Mouse (Mus musculus): ENCODE data around the gene Xpc. TPM values are rescaled to one million over a fixed set of nuclear protein-coding genes. Genes with fewer than 3 reads are reported as not detected.
A peak's percentile ranks its signal among the peaks of the same experiment; 100 is the strongest.

Xpc gene
- total RNA-seq (2015; ENCODE audit: low replicate concordance) = 5.2 and 6.7 TPM in 2 replicates
- 9.1 and 14.7 TPM in 2 replicates for total RNA-seq (2017; ENCODE audit: low replicate concordance)

DNA sequence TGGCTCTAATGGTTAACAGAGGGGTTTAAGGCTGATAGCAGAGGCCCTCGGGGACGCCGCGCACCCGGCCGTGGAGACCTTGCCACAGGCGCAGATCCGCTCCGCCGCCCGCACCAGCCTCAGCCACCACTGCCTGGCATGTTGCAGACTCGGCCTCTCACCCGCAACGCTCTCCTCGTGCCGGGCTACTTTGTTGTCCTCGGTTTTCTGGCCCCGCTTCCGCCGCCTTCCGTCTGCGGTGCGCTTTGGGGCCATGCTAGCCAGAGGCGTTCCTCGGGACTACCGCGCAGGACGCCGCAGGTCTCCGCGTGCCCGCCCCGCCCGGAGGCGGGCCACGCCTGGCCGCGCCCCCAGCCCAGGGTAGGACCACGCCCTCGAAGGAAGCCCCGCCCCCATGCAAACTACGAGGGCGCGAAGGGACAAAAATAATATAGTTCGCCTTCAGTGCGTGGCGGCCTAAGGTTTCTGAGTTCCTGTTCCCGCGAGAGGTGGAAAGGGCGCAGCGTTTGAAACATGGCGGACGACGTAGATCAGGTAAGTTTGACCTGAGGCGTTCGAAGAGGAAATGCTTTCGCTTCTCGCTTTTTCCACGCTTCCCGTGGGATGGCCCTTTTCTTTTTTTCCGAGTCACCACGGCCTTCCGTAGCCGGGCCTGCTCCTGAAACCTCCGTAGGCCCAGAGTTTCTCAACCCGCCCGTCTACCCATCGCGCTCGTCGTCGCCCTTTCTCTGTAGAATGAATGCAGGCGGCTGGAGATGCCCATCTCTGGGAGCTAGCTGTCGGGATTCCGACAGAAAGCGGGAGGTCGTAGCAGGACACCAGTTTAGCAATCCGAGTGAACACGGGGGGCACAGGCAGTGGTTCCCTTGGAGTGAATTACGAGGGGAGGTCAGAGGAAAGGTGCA, at the start of gene Xpc, which contains the start of gene Lsm3:
TSS of gene Xpc (minus strand) at position 344 of the 905 bp plus-strand sequence.
TSS of gene Lsm3 (plus strand) at position 384 of the 905 bp plus-strand sequence.
- ATAC-seq (replicated peaks; ENCODE audit: low FRiP score, poor library complexity, severe bottlenecking) = peak; percentile 93

DNA sequence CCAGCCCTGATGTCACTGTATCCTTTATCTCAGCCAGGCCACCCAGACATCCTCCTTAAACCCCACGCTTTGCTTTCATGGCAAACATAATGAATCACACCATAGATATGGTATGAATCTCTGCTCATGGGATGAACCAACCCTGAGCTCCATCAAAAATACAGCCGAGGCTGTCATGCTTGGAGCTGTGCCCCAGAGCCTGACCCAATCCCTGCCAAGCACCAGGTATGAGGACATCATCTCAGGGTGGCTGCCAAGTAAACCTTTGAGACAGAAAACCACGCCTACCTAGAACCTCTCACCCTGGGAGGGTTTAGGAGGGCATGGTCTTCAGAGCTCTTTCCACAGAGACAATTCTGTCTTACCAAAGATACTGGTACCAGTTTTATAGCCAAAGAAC, 47.3 kb upstream of the Xpc start:
- no peak for ATAC-seq (replicated peaks; ENCODE audit: low FRiP score, poor library complexity, severe bottlenecking)

DNA sequence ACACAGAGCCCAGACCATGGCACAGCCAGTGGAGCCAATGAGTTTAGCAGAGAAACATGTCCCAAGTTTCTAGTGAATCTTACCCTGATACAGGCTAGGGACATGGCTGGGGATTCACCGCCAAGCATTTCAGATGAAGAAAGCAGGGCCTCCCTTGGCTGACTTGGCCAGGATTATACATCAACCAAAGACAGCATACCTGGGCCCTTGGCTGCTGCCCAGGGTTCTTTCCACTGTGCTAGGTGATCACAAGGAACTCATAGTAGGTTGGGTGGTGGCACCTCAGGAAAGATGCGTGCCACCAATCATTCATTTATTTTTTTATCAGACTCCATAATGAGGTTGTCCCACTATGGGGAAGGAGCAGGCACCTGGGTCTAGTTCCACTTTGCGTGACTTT, 44.5 kb upstream of the Xpc start:
- no peak for ATAC-seq (replicated peaks; ENCODE audit: low FRiP score, poor library complexity, severe bottlenecking)

DNA sequence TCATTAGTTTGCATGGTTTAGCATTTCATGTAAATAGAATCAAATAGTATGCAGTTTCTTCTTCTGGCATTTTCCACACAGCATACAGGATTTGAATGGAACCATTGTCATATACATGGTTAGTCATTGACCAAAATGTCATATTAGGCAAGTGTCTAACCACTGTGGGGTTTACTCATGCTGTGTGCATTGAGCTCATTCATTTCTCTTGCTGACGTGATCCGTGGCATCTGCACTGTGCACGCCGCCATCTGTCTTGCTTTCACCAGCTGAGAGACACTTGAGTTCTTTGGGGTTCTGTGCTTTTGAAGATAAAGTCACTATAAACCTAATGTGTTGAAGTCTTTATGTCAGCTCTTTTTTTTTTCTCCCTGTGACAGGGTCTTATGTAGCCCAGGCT, 43.7 kb upstream of the Xpc start:
- no peak for ATAC-seq (replicated peaks; ENCODE audit: low FRiP score, poor library complexity, severe bottlenecking)

DNA sequence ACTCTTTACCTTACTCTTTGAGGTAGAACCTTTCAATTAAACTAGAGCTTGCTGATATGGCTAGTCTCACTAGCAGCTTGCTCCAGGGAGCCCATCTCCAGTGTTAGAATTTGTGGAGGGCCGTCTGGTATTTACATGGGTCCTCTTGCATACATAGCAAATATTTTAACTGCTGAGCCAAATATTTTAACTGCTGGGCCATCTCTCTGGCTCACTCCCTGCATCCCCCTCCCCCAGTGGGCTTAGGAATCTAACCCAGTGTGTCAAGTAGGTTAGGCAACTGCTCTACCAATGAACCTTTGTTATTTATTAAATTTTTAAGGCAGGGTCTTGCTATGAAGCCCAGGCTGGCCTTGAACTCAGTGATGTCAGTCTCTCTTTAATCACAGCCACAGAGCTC, 42.9 kb upstream of the Xpc start:
- no peak for ATAC-seq (replicated peaks; ENCODE audit: low FRiP score, poor library complexity, severe bottlenecking)

DNA sequence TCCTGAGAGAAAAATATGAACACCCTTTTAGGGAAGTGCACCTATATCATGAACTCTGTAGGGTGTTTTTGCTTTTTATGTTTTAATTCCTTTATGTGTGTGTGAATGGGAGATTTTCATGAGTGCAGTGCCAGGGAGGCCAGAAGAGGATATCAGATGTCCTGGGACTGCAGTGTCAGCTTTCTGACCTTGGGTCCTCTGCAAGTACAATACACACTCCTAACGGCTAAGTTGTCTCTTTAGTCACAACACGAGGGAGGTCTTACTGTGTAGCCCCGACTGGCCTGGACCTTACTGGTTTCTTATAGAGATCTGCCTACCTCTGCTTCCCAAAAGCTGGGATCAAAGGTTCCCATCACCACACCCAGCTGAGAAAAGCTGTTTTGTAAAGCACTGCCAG, 37.0 kb upstream of the Xpc start:
- ATAC-seq (replicated peaks; ENCODE audit: low FRiP score, poor library complexity, severe bottlenecking) = no peak

DNA sequence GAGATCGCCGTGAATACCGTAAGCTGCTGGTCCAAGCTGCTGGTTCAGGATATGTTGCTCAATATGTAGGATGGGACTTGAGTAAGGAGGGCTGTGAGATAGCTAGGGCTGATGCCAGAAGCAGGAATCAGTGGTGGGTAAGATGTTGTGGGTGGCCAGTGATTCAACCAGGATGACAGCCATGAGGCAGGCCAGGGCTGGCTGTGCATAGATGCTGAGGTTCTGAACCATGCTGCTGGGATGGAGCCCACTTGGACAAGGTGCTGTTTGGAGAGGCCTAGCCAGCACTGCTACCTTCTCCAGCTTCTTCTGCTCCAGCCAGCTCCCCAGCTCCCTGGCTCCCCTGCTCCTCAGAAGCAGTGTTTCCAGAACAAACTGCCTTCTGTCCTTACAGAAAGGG, 36.0 kb upstream of the Xpc start:
- ATAC-seq (replicated peaks; ENCODE audit: low FRiP score, poor library complexity, severe bottlenecking) = no peak

DNA sequence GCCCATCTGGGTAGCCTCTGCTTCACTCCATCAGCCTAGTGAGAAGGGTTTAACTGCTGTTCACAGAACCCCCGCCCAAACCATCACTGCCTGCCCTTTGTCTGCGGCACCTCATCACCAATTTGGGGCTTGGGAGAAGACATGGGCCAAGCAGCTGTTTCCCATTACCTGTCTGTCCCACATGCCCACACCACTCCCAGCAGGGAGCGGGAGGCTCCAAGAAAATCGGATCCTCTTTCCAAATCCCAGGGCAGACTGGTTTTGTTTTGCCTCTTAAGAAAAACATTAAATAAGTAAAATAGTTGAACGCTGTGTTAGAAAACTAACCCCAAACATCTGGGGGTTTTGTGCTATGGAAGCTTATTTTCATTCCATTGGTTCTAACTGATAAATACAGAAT, 33.9 kb upstream of the Xpc start:
- ATAC-seq (replicated peaks; ENCODE audit: low FRiP score, poor library complexity, severe bottlenecking) = no peak

DNA sequence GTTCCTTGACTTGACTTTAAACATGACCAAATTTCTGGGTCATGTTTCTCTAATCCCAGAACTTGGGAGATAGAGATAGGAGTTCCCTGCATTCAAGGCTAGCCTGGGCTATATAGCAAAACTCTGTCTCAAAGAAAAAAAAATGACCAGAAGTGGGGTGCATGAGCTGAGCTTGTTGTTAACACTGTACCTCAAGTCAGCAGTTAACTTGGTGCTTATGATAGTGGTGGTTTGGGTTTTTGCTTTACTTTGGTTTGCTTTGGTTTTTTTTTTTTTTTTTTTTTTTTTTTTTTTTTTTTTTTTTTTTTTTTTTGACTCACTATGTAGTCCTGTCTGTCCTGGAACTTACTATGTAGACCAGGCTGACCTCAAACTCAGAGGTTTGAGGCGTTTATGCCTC, 31.6 kb upstream of the Xpc start:
- no peak for ATAC-seq (replicated peaks; ENCODE audit: low FRiP score, poor library complexity, severe bottlenecking)

DNA sequence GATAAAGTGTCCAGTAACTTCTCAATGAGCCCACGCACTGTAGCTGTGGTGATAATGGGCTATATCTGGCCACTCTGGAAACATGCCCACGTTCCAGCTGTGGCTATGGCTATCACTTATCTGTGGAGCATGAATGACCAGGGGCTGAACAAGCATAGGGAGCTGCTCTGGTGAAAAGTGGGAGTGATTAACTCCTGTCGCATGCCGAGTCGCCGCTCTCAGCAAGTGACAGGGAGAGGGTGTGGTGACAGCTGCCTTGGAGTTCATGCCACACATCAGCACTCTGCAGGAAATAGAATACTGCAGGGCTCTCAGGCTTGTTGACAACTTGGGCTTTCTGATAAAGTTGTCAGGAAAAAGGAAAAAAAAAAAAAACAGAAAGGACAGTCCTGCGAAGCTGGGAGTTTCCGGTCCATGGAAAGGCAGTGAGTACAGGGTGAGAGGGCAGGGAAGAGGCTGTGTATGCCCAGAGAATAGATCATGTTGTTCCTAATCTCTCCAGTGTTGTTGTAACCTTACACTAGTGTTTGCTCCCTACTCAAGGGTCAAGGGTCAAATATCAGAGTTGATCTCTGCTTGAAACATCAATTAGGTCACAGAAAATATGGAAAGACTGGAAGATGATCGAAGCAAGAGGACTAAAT, 30.7 kb upstream of the Xpc start:
- no peak for ATAC-seq (replicated peaks; ENCODE audit: low FRiP score, poor library complexity, severe bottlenecking)

DNA sequence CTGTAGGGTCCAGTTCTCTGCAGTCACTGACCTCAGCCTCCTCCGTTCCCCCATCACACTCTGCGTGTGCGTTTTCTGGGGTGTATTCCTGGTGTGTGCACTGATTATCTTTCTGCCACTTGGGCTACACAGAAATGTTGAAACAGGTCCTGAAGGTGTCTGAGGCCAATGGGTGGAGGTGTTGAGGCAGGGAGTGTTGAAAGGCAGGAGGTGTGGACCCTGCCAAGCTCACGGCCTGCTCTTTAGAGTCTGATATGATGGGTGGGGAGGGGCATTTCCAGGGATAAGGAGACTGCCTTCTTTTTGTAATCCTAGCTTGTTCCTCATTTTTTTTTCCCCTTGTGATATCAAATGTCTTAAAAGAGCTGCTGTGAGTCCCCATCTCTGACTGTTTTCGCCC, 27.4 kb upstream of the Xpc start:
- ATAC-seq (replicated peaks; ENCODE audit: low FRiP score, poor library complexity, severe bottlenecking) = no peak

DNA sequence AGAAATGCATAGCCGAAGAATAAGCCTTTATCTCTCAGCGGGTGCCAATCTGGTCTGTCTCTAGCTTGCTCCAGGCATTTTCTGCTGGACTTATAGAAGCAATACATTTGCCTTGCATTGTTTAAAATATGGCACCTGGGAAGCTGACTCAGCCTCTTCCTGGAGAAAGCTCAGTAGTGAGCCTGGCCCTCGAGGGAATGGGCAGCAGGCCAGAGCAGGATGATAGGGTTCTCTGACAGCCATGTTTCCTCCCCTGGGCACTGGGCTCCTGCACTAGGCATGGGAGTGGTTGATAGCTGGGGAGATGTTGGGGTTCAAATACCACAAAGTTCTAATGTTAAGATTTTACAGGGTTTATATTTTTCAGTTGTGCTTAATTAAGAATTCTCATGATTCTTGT, 25.6 kb upstream of the Xpc start:
- ATAC-seq (replicated peaks; ENCODE audit: low FRiP score, poor library complexity, severe bottlenecking) = no peak

DNA sequence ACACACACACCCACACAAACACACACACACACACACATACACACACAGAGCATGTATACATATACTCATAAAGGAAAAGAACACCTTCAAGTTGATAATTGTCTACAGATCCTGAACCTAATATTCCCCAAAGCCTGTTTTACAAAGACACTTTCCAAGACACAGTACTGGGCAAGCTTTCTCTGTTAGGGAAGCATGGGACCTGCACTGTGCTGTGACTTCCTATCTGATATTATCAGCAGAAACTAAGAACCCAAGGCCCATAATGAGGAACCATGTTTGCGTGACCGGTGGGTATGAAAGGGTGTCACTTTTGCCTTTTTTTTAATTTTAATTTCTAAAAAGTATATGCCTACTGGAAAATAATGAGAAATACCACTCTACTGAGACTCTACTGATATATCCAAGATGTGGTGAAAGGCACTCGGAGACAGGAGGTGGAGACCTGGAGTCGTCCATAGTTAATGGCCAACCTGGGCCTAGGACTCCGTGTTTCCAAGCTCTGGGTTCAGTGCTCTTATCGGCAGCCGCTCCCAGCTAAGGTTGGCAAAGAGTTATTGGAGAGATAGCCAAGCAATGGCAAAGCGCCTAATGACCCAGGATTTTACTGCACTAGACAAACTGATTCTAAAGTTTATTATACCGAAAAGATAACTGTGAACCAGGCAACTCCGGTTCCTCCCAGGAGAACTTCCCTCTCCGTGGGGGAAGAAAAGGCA, 20.5 kb upstream of the Xpc start:
- no peak for ATAC-seq (replicated peaks; ENCODE audit: low FRiP score, poor library complexity, severe bottlenecking)

DNA sequence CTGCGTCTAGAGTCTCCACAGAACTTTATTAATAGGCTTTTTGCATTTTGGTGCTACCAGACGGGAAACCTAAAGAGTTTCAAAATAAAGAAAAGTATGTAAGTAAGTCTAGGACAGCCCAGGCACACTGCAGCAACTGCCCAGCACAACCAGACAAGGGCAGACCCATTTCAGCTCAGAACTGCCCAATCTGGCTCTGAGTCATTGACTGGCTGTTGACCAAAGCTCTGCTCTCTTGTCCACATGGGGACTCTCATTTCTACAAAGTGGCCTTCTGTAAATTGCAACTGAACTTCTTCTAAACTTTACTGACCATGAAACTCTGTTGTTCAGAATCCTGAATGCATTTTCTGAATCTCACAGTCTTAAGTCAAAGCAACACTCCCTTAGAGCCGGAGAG, 19.5 kb upstream of the Xpc start:
- ATAC-seq (replicated peaks; ENCODE audit: low FRiP score, poor library complexity, severe bottlenecking) = no peak

DNA sequence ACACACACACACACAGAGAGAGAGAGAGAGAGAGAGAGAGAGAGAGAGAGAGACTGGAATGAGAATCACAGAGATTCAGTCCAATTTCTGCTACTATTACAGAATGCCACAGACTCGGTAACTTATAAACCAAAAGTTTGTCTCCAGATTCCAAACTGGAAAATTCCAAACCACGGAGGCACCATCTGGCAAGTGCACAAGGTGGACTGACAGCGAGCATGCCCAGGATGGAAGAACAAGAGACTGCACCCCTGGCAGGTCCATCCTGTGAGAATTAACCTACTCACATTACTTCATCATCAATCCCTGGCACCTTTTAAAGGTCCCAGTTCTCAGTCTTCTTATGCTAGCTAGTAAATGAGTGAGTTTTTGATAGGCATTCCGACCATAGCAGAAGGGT, 18.6 kb upstream of the Xpc start:
- ATAC-seq (replicated peaks; ENCODE audit: low FRiP score, poor library complexity, severe bottlenecking) = no peak

DNA sequence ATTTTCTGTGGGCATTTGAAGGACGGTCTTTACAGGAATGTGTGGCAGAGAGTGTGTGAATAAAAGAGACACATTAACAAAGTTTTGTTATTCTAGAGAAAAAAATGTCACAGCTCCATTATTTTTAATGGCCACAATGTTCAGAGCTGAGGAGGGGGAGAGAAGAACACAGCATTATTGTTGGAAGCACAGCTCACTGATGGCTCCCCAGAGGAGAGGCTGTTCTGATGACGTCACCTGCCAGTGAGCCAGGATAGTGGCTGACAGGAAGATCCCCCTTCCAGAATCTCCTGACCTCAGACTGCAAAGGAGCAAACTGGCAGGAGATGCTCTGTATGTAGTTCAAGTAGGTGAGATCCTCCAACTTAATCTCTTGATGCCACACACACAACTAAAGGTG, 18.1 kb upstream of the Xpc start:
- ATAC-seq (replicated peaks; ENCODE audit: low FRiP score, poor library complexity, severe bottlenecking) = no peak

DNA sequence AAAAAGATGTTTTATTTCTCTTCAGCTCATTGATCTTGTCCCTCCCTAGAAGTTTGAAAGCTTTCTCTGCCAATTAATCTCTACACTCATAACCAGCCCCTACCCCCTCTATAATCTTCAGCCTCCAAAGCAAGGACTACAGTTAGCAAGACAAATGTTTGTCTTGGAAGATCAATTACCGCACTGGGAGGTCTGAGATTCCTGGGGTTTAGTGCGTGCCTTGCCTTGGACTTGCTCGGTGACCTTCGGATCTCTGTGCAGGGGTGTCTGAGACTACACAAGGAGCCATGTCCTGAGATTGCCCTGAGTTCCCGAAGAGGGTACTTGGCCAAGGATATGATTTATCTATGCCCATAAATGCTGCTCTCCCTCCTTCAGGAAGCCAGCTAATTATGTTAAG, 17.7 kb upstream of the Xpc start:
- no peak for ATAC-seq (replicated peaks; ENCODE audit: low FRiP score, poor library complexity, severe bottlenecking)

DNA sequence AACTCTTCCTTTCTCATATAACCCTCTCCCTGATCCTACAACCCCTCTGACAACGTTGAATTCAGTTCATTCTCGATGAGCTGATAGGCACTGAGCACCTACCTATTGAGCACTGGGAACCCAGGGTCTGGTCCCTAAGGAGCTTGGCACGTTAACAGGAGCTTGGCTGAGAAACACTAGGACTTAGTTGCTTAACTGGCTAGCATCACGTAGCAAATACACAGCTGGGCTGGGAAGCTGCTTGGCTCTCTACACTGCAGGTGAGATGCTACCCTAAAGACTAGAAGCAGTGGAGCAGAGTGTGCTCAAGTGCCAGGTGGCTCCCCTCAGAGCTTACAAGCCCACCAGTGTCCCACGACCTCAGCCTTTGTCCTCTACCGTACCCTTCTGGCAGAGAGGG, 17.0 kb upstream of the Xpc start:
- no peak for ATAC-seq (replicated peaks; ENCODE audit: low FRiP score, poor library complexity, severe bottlenecking)

DNA sequence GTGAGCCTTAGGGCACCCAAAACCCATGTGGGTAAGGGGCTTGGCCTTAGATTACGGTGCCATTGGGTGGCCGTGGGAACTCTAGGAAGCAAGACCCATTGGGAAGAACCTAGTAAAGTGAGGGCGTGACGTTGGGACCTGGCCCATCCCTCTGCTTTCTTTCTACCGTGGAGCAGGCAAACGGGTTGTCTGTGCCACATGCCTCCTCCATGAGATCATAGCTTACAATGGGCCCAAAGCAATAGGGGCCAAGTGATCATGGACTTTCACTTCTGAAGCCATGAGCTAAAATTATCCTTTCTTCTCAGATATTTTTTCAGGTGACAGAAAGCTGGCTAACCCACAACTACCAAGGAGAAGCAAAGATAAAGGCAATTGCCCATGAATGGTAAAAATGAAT, 15.6 kb upstream of the Xpc start:
- no peak for ATAC-seq (replicated peaks; ENCODE audit: low FRiP score, poor library complexity, severe bottlenecking)

DNA sequence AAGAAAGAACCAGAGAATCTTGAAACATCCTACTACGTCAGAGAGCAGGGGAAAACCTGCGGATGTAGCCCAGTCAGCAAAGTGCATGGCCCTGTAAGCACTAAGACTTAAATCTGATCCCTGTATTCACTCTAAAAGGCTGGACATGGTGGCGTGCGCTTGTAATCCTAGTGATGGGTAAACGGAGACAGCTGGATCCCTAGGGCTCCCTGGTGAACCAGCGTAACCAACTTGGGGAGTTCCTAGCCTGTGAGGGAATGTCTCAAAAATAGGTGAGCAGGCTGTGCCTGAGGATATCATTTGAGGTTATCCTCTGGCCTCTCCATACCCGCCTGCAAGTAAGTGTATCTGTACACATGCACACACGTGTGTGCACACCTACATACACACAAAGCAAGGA, 15.0 kb upstream of the Xpc start:
- no peak for ATAC-seq (replicated peaks; ENCODE audit: low FRiP score, poor library complexity, severe bottlenecking)

DNA sequence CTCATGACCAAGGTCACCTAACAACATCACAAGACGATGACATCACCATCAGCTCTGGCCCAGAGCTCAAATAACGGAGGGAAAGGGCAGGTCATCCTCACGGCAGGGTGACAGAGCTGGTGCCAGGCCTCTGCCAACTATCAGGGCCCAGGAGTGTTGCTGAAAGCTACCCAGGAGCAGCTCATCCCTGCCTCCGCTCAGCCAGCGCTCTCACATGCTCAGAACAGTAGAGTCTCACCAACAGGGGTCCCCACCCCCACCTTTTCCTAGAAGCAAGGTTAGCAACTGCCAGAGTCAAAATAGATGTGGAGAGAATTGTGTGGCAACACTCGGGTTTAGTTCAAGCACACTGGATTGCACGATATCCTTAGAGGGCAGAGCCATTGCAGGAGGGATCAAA, 12.6 kb upstream of the Xpc start:
- no peak for ATAC-seq (replicated peaks; ENCODE audit: low FRiP score, poor library complexity, severe bottlenecking)
